Mouse (Mus musculus): ENCODE results near the gene Atad5.
A peak's percentile ranks its signal among the peaks of the same experiment; 100 is the strongest.
"Not testable (repeated sequence)": the region's sequence is repeated elsewhere in the genome, so short reads cannot be mapped to it uniquely, and the experiment has no call there.

Gene Atad5

DNA sequence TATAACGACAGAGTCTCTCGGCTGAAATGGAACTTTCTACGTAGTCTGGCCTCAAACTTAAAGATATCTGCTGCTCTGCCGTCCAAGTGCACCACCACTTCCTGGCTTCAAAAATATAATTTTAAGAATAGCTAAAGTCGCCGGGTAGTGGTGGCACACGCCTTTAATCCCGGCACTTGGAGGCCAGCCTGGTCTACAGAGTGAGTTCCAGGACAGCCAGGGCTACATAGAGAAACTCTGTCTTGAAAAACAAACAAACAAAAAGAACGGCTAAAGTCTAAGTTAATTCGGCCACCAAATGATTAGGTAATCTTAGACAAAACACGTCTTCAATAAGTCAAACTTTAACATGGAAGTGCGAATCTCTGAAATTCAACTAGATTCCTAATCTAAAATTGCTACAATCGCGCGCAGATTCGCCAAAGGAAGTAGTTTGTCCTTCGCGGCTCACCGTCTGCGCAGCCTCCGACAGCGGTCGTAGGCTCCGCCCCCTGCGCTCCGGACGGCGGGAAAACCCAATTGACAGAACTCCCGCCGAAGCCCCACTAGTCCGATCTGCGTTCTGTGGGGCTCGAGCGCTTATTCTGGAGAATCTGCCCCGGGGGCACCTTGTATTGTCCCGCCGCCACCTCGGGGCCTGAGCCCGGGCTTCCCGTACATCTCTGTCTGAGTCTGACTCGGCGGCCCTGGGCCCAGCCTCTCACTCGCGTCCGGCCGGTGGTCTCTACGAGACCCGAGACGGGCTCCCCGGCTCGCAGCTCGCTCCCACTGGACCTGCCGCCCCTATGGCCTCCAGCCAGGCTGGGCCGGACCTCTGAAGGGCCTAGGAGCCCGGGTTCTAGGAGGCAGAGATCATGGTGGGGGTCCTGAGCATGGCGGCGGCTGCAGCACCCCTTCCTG is at the start of gene Atad5:
TSS of gene Atad5 (plus strand) at position 484 of the 900 bp plus-strand sequence.
- peak; percentile 91 for DNase-seq (ENCODE audit: low spot score)

DNA sequence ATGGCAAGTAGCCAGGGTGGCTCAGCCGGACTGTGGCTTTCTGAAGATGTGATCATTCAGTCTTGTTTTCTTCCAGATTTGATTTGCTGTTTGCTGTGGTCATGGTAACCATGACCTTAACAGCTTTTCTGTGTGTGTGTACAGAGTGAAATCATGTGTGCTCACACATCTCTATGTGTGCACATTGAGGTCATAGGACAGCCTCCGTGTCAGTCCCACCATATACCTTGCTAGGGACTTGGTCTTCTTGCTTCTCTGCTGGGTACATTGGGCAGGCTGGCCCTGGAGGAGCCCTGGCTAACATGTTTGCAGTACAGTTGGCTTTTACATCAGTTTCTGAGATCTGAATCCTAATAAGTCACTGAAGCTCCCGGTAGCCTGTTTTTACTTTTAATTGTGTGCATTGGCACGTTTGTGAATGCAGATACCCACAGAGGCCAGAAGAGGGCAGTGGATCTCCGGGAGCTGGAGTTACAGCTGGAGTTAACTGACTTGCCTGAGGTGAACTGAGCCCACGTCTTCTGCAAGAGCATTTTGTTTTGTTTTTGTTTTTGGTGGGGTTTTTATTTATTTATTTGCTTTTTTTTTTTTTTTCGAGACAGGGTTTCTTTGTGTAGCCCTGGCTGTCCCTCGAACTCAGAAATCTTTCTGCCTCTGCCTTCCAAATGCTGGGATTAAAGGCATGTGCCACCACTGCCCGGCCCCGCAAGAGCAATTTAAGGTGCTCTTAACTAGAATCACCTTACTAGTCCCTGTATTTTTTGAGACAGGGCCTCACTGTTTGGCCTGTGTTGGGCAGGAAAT is 46.4 kb upstream of the Atad5 start:
- DNase-seq (ENCODE audit: low spot score), result peak; percentile 42

DNA sequence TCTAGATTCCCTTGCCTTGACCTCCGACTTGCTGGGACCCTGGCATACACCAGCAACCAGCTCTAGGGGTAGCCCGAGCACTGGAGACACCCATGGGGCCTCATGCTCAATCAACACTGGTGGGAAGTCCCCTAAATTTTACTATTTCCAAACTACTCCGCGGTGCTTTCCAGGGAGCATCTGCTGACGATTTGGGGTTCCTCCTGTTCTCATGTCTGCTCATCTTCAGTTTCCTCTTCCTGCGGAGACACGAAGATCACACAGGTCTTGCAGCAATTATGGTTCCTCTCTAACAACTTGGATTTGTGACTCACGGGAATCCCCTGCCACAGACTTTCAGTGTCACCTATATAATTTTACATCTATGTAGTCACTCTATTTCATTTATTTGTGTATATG is 45.8 kb upstream of the Atad5 start:
- no peak for DNase-seq (ENCODE audit: low spot score)

DNA sequence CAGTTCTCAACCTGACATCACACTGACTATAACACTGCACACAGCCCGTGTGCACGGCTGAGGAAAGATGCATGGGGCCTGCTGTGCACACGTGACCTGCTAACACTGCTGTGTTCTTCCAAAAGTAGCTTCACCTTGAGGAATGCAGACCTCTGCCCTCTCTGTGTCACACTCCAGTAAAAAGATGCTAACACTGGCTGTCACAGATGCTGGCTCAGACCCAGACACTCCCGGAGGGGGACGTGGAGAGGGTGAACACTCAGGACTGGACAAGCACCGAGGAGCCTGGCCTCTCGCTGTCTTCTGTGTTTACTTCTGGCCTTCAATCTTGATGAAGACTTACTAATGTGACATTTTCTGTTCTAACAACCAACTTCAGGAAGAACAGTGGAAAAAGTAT is 42.3 kb upstream of the Atad5 start:
- no peak for DNase-seq (ENCODE audit: low spot score)

DNA sequence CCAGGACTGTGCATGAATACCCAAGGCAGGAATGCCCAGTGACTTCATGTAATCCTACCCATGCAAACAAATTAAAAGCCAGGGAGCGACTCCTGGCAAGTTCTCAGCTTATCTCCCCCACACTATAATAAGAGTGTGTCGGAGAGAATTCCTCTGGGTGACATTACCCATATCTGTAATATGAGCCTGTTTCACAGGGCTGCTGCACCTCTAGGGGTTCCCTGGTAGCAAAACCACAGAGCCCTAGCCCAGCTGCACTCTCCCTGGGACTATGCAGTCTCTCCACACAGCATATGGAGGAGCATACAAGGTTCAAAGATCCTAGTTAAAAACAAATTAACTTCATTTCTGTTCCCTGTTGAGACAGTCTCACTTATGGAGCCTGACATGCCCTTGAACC is 39.1 kb upstream of the Atad5 start:
- no peak for DNase-seq (ENCODE audit: low spot score)

DNA sequence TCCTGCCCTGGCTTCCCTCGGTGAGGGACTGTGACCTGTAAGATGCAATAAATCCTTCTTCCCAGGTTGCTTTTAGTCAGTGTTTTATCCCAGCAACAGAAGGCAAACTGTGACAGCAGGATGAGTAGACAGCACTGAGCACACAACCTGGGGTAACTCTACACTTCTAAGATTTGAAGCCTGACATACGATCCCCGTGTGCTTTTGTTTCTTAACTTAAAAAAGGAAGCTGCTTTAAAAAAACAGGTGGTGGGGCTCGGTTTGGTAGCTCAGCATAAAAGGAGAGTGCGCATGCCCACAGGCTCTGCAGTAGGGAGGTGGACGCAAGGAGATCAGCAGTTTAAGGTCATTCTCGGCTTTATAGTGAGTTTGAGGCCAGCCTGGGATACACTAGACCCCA is 36.7 kb upstream of the Atad5 start:
- no peak for DNase-seq (ENCODE audit: low spot score)

DNA sequence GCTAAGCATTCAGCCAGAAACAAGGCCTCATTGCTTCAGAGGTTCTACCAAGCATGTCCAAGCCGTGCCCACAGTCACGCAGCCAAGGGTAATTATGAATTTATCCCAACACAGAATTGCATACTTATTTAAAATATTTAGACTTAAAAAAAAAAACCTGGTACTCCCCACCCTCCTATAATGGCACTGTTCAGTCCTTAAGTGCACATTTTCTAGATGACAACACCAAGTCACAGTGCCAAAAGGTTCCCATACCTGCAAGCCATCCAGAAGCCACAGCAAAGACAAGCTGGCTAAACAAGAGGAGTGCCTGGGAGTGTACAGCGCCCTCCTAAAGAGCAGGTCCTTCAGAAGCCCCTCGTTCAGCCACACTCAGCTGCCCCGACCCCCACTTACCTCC is 36.0 kb upstream of the Atad5 start:
- DNase-seq (ENCODE audit: low spot score), result no peak

DNA sequence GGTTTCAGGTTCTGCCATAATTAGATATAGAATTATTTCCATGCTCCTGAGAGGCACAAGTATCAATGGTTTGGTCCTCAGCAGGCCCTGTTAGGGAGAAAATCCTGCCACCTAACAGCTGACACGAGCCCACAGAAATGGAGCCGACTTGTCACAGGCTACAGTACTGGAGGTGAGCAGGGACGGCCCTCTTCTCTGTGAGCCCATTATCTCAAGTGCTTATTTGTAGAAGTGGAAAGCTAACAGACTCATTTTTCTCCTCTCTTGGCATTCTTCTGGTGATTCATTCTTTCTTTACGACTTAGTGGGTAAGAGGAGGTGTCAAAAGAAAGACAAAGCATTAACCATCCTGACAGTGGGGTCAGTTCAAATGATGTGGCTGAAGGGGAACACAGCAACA is 34.5 kb upstream of the Atad5 start:
- no peak for DNase-seq (ENCODE audit: low spot score)

DNA sequence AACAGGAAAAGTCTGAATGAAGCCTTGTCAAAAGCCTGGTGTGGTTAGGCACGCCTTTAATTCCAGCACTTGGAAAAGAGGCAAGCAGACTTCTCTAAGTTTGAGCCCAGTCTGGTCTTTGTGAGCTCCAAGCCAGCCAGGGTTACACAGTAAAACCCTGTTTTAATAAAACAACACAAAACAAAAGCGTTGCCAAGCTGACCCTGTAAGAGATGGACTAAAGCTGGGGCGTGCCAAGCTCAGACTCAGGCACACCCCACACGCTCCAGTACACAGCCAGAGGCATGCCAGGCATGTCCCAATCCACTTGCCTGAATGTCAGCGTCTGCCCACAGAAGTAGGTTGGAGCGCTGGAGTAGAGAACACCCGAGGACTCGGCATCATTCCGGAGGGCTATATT is 33.1 kb upstream of the Atad5 start:
- DNase-seq (ENCODE audit: low spot score), result no peak

DNA sequence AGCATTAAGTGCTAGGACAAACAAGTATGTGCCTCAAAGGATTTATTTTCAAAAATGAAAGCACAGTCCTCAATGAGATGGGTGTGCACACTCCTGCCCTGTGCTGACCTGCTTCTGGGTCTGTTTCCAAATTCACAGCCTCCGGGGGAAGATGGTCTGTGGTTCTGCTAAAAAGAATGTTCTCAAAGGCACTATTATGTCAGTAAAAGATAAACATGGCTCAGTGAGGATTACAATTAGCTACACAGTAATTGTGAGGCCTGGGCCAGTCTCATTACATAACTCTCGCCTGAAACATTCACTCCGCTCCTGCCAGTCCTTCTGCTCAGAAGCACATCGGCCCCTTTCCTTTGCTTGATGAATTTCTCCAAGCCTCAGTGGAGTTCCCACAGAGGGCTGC is 27.0 kb upstream of the Atad5 start:
- peak; percentile 10 for DNase-seq (ENCODE audit: low spot score)

DNA sequence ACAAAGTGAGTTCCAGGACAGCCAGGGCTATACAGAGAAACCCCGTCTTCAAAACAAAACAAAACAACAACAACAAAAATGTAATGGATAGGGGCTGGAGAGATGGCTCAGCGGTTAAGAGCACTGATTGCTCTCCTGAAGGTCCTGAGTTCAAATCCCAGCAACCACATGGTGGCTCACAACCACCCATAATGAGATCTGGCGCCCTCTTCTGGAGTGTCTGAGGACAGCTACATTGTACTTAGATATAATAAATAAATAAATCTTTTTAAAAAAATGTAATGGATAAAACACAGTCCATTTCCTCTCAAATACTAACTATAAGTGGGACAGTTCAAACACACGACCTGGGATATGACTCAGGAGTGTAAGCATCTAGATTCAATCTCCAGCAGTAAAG is 22.8 kb upstream of the Atad5 start:
- DNase-seq (ENCODE audit: low spot score), result not testable (repeated sequence)

DNA sequence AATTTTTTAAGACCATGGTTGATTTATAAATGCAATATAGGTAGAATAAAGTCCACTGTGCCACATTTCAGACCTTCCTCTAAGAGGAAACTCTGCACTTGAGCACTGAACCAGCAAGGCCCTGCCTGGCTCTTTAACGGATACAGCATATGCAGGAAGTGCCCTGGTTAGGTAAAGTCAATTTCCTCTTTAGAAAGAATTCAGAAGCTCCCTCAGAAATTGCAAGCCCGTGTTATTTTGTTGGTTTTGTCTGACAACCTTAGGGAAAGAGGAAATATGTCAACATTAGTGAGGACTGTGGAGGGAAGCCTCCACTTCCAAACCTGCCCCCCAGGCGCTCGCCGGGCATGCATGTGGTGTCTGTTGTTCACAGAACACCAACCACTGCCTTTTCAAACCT is 21.6 kb upstream of the Atad5 start:
- DNase-seq (ENCODE audit: low spot score), result no peak

DNA sequence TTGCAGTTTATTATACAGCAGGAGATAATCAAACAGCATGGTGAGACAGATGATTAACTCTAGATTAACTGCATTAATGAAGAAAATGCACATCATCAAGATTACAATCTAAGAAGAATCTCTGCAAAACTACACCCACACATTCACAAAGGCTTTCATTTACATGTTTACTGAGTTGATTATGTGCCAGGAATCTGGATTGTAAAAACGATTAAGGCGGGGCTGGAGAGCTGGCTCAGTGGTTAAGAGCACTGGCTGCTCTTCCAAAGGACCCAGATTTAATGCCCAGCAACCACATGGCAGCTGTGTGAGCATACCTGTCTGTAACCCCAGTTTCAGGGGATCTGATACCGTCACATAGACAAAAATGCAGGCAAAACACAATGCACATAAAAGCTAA is 19.4 kb upstream of the Atad5 start:
- no peak for DNase-seq (ENCODE audit: low spot score)

DNA sequence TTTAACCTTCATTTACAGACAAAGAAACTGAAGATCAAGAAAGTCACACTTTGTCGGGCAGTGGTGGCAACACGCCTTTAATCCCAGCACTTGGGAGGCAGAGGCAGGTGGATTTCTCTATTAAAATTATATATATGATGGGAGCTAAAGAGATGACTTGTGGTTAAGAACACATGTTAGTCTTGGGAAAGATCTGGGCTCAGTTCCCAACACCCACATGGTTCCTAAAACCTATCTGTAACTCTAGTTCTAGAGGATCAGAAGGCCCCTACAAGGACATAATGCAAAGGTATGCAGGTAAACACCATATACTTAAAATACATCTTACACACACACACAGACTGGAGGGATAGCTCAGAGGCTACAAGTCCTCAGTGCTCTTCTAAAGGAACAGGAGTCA is 18.2 kb upstream of the Atad5 start:
- no peak for DNase-seq (ENCODE audit: low spot score)

DNA sequence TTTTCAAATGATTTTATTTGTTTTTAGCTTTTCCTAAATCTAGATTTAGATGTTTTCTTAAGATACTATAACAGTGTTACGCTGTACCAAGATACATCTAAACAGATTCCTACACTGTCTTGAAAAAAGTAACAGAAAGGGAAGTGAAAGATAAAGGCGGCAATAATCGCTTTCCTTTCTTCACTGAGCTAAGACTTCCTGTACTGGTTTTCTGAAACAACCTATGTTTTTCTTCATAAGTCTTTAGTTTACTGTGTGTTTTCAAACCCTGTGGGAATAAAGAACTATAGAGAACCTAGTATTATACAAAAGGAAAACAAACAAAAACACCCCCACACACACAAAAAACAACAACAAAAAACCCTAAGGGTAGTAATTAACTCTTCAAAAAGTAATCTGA is 16.8 kb upstream of the Atad5 start:
- DNase-seq (ENCODE audit: low spot score), result no peak

DNA sequence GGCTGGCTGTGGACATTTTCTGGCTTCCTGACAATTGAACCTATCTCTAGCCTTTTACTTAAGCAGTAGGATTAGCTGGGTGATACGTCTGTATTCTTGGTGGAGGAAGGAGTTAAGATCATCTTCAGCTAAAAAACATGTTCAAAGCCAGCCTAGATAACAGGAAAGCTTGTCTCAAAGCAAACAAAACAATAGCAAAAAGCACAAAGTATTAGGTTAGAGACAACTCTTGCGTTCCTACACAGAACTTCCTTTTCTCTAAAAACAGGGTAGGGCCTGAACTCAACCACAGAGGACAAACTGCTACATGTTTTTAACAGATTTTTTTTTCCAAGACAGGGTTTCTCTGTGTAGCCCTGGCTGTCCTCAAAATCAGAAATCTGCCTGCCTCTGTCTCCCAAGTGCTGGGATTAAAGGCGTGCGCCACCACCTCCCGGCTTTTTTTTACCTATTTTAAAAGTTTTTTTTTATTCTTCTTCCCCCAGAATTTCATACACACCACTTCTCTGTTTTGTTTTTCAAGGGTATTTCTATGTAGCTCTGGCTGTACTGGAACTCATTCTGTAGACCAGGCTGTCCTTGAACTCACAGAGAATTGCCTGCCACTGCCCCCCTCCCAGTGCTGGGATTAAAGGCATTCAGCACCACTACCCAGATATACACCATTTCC is 13.5 kb upstream of the Atad5 start:
- no peak for DNase-seq (ENCODE audit: low spot score)

DNA sequence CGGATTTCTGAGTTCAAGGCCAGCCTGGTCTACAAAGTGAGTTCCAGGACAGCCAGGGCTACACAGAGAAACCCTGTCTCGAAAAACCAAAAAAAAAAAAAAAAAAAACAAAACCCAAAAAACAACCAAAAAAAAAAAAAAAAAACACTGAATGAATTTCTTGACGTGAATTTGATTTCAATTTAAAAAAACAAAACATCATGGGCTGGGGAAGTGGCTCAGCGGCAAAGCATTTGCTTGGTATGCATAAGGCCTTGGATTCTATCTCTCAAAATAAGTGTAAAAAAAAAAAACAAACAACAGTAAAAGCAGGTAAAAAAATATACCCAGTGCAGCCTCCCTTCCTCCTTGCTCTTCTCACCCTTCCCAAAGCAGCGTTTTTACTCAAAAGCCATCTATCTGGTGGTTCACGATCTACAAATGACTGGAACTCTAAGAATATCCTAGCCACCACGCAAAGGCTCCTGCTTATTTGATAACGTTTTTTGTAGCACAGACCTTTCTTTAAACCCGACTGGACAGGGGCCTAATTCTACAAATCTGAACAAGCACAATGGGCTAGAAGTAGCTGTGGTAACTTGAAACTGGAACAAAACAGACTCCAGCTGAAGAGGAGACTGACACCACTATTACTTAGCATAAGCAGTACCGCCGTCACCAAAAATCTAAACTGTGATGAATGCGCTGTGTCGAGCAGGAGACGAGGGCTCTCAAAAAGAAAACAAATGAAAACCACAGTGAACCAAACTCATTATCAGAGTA is 11.2 kb upstream of the Atad5 start:
- no peak for DNase-seq (ENCODE audit: low spot score)

DNA sequence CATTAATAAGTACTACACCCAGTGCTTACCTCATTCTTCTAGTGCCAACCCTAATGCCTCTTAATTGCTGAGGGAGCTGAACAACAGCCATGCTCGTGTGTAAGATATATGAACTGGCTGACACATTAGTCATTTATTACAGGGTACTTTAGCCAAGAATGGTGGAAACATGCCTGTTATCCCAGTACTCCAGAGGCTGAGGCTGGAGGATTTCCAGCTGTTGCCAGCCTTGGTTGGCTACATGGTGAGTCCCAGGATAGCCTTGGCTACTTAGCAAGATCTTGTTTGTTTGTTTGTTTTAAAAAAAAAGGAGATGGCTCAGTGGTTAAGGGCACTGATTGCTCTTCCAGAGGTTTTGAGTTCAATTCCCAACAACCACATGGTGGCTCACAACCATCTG is 10.4 kb upstream of the Atad5 start:
- no peak for DNase-seq (ENCODE audit: low spot score)

DNA sequence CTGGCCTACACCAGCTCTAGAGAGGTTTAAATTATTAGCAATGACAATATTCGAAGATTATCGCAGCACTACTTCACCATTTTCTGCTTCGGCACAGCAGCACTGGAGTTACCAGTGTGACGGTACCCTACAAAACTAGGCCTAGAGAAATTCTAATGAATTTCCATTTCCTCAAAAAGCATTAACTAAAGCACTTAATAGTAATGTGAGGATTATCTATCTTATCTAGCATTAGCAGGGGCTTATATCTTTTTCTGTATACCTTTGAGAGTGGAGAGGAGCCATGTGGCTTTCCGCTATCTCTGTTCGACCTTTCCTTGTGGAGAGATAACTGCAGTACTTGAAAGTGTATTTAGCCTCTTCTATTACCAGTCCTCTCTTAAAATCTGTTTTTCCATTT is 9.4 kb upstream of the Atad5 start:
- no peak for DNase-seq (ENCODE audit: low spot score)

DNA sequence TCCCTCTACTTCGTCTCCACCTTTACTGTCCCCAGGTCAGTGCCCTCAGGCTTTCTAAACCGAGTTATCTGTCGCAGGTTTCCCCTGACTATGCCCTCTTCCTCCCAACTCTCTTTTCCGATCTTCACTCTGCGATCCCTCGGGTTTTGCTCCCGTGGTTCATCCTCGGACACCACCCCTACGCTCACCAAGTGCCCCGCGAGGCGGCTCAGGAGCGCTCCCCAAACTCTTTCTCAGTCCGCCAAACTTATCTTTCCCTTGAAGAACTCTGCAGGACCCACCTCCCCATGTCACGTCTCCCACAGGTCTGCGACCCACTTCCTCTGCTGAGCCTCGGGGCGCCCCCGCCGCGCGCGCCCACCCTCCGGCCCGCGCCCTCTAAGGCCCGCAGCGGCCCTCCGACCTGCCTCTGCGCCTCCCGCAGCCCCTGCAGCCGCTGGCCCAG is 8.8 kb upstream of the Atad5 start:
- DNase-seq (ENCODE audit: low spot score), result peak; percentile 26

DNA sequence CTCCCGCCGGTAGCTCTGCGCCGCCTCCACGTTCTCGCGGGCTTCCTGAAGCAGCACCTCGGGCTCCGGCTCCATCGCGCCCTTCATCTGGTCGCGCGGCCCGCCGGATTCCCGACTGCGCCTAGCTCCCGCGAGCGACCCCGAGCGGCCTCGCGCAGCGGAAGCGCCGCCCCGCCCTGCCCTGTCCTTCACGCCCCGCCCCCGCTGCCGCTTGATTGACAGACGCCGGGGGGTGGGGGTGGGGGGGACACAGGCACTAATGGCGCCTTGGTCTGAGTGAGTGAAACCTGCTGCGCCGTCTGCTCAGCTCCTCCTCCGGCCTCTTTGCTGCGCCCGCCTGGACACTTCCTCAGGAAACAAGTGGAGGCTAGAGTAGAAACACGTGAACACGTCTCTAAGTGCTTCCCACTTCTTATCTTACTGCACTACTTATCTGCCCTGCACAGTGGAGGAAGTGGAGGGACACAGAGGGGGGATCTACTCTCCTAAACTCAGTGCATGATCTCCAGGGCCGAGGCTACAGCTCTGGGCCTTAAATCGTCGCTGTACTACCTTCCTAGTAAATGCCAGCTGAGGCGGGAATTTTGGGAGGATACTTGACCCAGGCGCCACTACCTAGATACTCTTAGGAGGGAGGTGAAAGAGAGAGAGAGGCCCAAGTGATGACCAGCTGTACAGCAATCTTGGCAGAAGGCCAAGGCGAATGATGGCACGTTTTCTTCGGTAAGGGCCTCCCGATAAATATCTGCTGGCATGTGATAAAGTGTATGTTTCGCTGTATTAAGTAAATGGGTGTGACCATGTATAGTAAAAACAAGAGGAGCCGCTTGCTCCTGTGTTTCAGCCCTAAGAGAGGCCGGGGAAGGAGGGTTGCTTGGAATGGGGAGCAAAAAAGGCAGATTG is 8.1 kb upstream of the Atad5 start, which contains the start of gene Crlf3:
TSS of gene Crlf3 (minus strand) at position 166 of the 903 bp plus-strand sequence.
- DNase-seq (ENCODE audit: low spot score), result peak; percentile 94

Data from urinary bladder, postnatal 14 days (tissue).